Mouse (Mus musculus) testis, postnatal 10 days (tissue): ENCODE measurements around the gene Kcna2.
A peak's percentile ranks its signal among the peaks of the same experiment; 100 is the strongest.

Experiments used
- DNase-seq: peaks from one replicate; pipeline ENCODE4 v3.0.0; 2021; ENCODE audit warnings: low spot score

Kcna2 gene

GRCm38 (mm10) chr3:107101787-107102651, 1.1 kb downstream of the Kcna2 start:
- peak; percentile 49 for DNase-seq

GRCm38 (mm10) chr3:107103041-107103440, 2.1 kb downstream of the Kcna2 start:
- DNase-seq: no peak

- no peak for DNase-seq
Measured at GRCm38 (mm10) chr3:107103462-107103861, 2.5 kb downstream of the Kcna2 start.

- DNase-seq: no peak
Measured at GRCm38 (mm10) chr3:107105986-107106385, 5.0 kb downstream of the Kcna2 start.

GRCm38 (mm10) chr3:107112498-107112897, 11.6 kb downstream of the Kcna2 start:
- DNase-seq: no peak

- no peak for DNase-seq
Measured at GRCm38 (mm10) chr3:107112932-107113659, 12.2 kb downstream of the Kcna2 start.

GRCm38 (mm10) chr3:107113771-107114737, 13.1 kb downstream of the Kcna2 start:
- DNase-seq: no peak

GRCm38 (mm10) chr3:107114941-107115340, 14.0 kb downstream of the Kcna2 start:
- no peak for DNase-seq

- DNase-seq: no peak
Measured at GRCm38 (mm10) chr3:107115746-107116145, 14.8 kb downstream of the Kcna2 start.

- no peak for DNase-seq
Measured at GRCm38 (mm10) chr3:107119864-107120564, 19.1 kb downstream of the Kcna2 start.

- DNase-seq: no peak
Measured at GRCm38 (mm10) chr3:107122306-107122705, 21.4 kb downstream of the Kcna2 start.

- no peak for DNase-seq
Measured at GRCm38 (mm10) chr3:107127667-107128066, 26.7 kb downstream of the Kcna2 start.

GRCm38 (mm10) chr3:107128421-107128820, 27.5 kb downstream of the Kcna2 start:
- no peak for DNase-seq

- no peak for DNase-seq
Measured at GRCm38 (mm10) chr3:107129251-107129650, 28.3 kb downstream of the Kcna2 start.

GRCm38 (mm10) chr3:107130661-107131326, 29.8 kb downstream of the Kcna2 start:
- DNase-seq: peak; percentile 61

- no peak for DNase-seq
Measured at GRCm38 (mm10) chr3:107131846-107132245, 30.9 kb downstream of the Kcna2 start.

- no peak for DNase-seq
Measured at GRCm38 (mm10) chr3:107132651-107133050, 31.7 kb downstream of the Kcna2 start.

- DNase-seq: no peak
Measured at GRCm38 (mm10) chr3:107134457-107134856, 33.5 kb downstream of the Kcna2 start.

- DNase-seq: no peak
Measured at GRCm38 (mm10) chr3:107147126-107147525, 46.2 kb downstream of the Kcna2 start.

- peak; percentile 68 for DNase-seq
Measured at GRCm38 (mm10) chr3:107149006-107149405, 48.1 kb downstream of the Kcna2 start.

GRCm38 (mm10) chr3:107150469-107150868, 49.5 kb downstream of the Kcna2 start:
- no peak for DNase-seq
